Mouse (Mus musculus) lung, postnatal 0 days (tissue): ENCODE results near the gene Sh2d3c. TPM values are rescaled to one million over a fixed set of nuclear protein-coding genes. Genes with fewer than 3 reads are reported as not detected.

ENCODE experiments used
- ATAC-seq: fragments of 200-750 bp; cut with Nextera tagmentation; 2 replicates; pipeline ENCODE4 v1.8.0; 2017; ENCODE audit warnings: moderate library complexity
- DNase-seq: peaks from one replicate; pipeline ENCODE4 v3.0.0-alpha.2; 2016; ENCODE audit warnings: low spot score
- H3K27ac ChIP-seq: fragments of 300-500 bp; sonication (generic); 2 replicates; pipeline ENCODE4 v1.5.1; 2014; ENCODE audit warnings: antibody characterized with exemption, mild to moderate bottlenecking, low read length, mixed read lengths
- H3K27me3 ChIP-seq: fragments of 300-500 bp; sonication (generic); replicated peaks from 2 replicates; pipeline ENCODE4 v1.6.1; 2014; ENCODE audit warnings: low read length, mixed read lengths; ENCODE audit not compliant: insufficient read depth
- H3K36me3 ChIP-seq: fragments of 300-500 bp; sonication (generic); 2 replicates; pipeline ENCODE4 v1.6.1; 2014; ENCODE audit warnings: low read length, mixed read lengths; ENCODE audit not compliant: insufficient read depth
- H3K4me1 ChIP-seq: fragments of 300-500 bp; sonication (generic); 2 replicates; pipeline ENCODE4 v1.6.1; 2014; ENCODE audit warnings: antibody characterized with exemption, low read depth, low read length, mixed read lengths; ENCODE audit not compliant: insufficient read depth
- H3K4me2 ChIP-seq: fragments of 300-500 bp; sonication (generic); replicated peaks from 2 replicates; pipeline ENCODE4 v1.6.1; 2014; ENCODE audit warnings: low read depth, mild to moderate bottlenecking, low read length, moderate library complexity, mixed read lengths
- H3K4me3 ChIP-seq: fragments of 300-500 bp; sonication (generic); 2 replicates; pipeline ENCODE4 v1.5.1; 2014; ENCODE audit warnings: low read depth, low read length
- H3K9ac ChIP-seq: fragments of 300-500 bp; sonication (generic); replicated peaks from 2 replicates; pipeline ENCODE4 v1.6.1; 2014; ENCODE audit warnings: low read depth, mild to moderate bottlenecking
- H3K9me3 ChIP-seq: fragments of 300-500 bp; sonication (generic); 2 replicates; pipeline ENCODE4 v1.6.1; 2016; ENCODE audit warnings: low read length, mixed read lengths
- CTCF ChIP-seq: IDR thresholded peaks from 2 replicates; pipeline ENCODE4 v1.5.1; 2016; ENCODE audit warnings: antibody characterized with exemption, mild to moderate bottlenecking
- EP300 ChIP-seq: IDR thresholded peaks from 2 replicates; pipeline ENCODE4 v1.6.1; 2016; ENCODE audit warnings: antibody characterized with exemption, mild to moderate bottlenecking, control low read depth
- WGBS: fragments of 180-500 bp; shearing (Covaris S2); extraction: QIAGEN DNeasy Blood & Tissue Kit; methylation state at CpG from one replicate; pipeline ENCODE4 v1.1.7; 2014; 5-methylcytosine and 5-hydroxymethylcytosine counted together
- polyA plus RNA-seq: library from polyadenylated mRNA; unstranded; fragments of >200 nt; fragmentation: Nextera tagmentation; extraction: Ambion mirVana; gene quantifications from 2 replicates; pipeline ENCODE4 v1.2.1, GENCODE M21; 2015

The Sh2d3c gene
- polyA plus RNA-seq, 1 experiment from 2014 or later = 53.5 TPM

GRCm38 (mm10) chr2:32740916-32741272 is 20.0 kb downstream of the Sh2d3c start, which contains the start of gene 6330409D20Rik:
6330409D20Rik (minus strand) TSS chr2:32741016.
- H3K4me1 ChIP-seq = peaks cover 9% of the 10 kb centered on the region; the same call in 1 of the 2 replicates
- peak within 1 kb of the TSS; percentile 61 for H3K4me2 ChIP-seq
- 18% methylated on average over 11 of the region's 11 CpGs for WGBS
- peak; percentile 0; the same call in 1 of the 2 replicates for ATAC-seq
- H3K27me3 ChIP-seq = no peaks in the 10 kb centered on the region
- H3K36me3 ChIP-seq = no peaks in the 10 kb centered on the region
- H3K9ac ChIP-seq = no peak within 1 kb of the TSS
- peak within 1 kb of the TSS; percentile 1; the same call in 1 of the 2 replicates for H3K27ac ChIP-seq
- TF ChIP-seq EP300 (no peak), CTCF (no peak)
- no peak for DNase-seq
- peak within 1 kb of the TSS; percentile 26 for H3K4me3 ChIP-seq
- H3K9me3 ChIP-seq = no peaks in the 10 kb centered on the region

GRCm38 (mm10) chr2:32741273-32742172 is 20.7 kb downstream of the Sh2d3c start:
- DNase-seq (peak; percentile 62), ATAC-seq (peak; percentile 70)
- H3K27me3 ChIP-seq = no peaks in the 10 kb centered on the region
- 18% methylated on average over 46 of the region's 58 CpGs for WGBS
- no peaks in the 10 kb centered on the region for H3K36me3 ChIP-seq
- H3K9ac ChIP-seq = no peak overlapping the region
- peak overlapping the region; percentile 26 for H3K4me3 ChIP-seq
- H3K27ac ChIP-seq = peak overlapping the region; percentile 1; the same call in 1 of the 2 replicates
- peaks cover 9% of the 10 kb centered on the region; the same call in 1 of the 2 replicates for H3K4me1 ChIP-seq
- TF ChIP-seq EP300 = no peak
- TF ChIP-seq CTCF = no peak
- H3K9me3 ChIP-seq = no peaks in the 10 kb centered on the region
- H3K4me2 ChIP-seq = peak overlapping the region; percentile 61

- H3K9me3 ChIP-seq = no peaks in the 10 kb centered on the region
- H3K9ac ChIP-seq = no peak overlapping the region
- WGBS = 28% methylated on average over 16 of the region's 18 CpGs
- H3K36me3 ChIP-seq = no peaks in the 10 kb centered on the region
- no peaks in the 10 kb centered on the region for H3K27me3 ChIP-seq
- no peak overlapping the region for H3K4me2 ChIP-seq
- ATAC-seq (peak; percentile 3; the same call in 1 of the 2 replicates), DNase-seq (no peak)
- TF ChIP-seq CTCF (no peak), EP300 (no peak)
- H3K27ac ChIP-seq = no peak overlapping the region
- peaks cover 9% of the 10 kb centered on the region; the same call in 1 of the 2 replicates for H3K4me1 ChIP-seq
- no peak overlapping the region for H3K4me3 ChIP-seq
These were observed 21.3 kb downstream of the Sh2d3c start for GRCm38 (mm10) chr2:32742173-32742531.

DNA sequence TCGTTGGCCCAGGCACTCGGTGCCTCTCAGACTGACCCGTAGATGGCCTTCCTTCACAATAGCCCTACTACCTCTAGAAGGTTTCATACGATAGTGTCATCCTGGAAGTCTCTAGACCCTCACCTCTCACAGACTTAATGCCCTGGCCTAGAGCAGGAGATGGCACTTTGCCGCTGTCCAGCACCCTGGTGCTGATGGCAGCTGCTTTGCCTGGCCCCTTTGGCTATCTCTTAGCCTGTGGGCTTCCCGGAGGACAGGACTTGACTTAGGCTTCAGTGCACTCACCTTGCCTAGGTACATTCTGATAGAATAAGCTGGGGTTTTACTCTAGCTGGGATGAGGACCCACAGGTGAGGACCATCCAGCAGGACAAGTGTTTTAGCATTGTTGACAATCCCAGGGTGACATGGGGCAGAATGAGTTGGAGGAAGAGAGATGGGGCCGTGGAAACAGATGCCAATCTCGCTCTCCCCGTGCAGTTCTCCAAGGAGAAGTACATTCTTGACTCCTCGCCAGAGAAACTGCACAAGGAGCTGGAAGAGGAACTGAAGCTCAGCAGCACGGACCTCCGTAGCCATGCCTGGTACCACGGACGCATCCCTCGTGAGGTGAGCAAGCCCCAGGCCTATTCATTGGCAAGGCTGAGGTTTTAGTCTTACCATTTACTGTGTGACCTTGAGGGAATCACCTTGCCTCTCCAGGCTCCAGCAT is 23.6 kb downstream of the Sh2d3c start:
- Histone ChIP-seq H3K9ac (no peak overlapping the region), H3K4me3 (no peak overlapping the region), H3K4me2 (no peak overlapping the region), H3K4me1 (peaks cover 9% of the 10 kb centered on the region; the same call in 1 of the 2 replicates), H3K9me3 (no peaks in the 10 kb centered on the region), H3K36me3 (0 out of 2 replicates have a peak, but pooled peaks cover 5% of the 10 kb centered on the region), H3K27me3 (no peaks in the 10 kb centered on the region), H3K27ac (no peak overlapping the region)
- 57% methylated on average over 15 of the region's 15 CpGs for WGBS
- ATAC-seq (no peak), DNase-seq (no peak)
- TF ChIP-seq EP300 = no peak
- TF ChIP-seq CTCF = no peak

- H3K27me3 ChIP-seq = no peaks in the 10 kb centered on the region
- no peak overlapping the region for H3K27ac ChIP-seq
- H3K36me3 ChIP-seq = peaks cover 8% of the 10 kb centered on the region; the same call in 1 of the 2 replicates
- no peak overlapping the region for H3K4me2 ChIP-seq
- H3K4me1 ChIP-seq = no peaks in the 10 kb centered on the region
- no peaks in the 10 kb centered on the region for H3K9me3 ChIP-seq
- DNase-seq (no peak), ATAC-seq (no peak)
- no peak for TF ChIP-seq EP300
- no peak for TF ChIP-seq CTCF
- no peak overlapping the region for H3K9ac ChIP-seq
- no peak overlapping the region for H3K4me3 ChIP-seq
- WGBS = 82% methylated on average over 16 of the region's 16 CpGs
These were observed 28.2 kb downstream of the Sh2d3c start for GRCm38 (mm10) chr2:32749082-32749481.

GRCm38 (mm10) chr2:32750199-32750598 is 29.3 kb downstream of the Sh2d3c start:
- Histone ChIP-seq H3K27ac (no peak overlapping the region), H3K9ac (no peak overlapping the region), H3K36me3 (peaks cover 12% of the 10 kb centered on the region; the same call in 1 of the 2 replicates), H3K4me1 (no peaks in the 10 kb centered on the region), H3K9me3 (no peaks in the 10 kb centered on the region), H3K4me3 (no peak overlapping the region), H3K4me2 (no peak overlapping the region), H3K27me3 (no peaks in the 10 kb centered on the region)
- TF ChIP-seq EP300 (no peak), CTCF (peak; percentile 48)
- 70% methylated on average over 7 of the region's 7 CpGs for WGBS
- ATAC-seq = no peak
- no peak for DNase-seq
